Mouse (Mus musculus) forelimb bud, embryonic 11.5 days (tissue): ENCODE data around the gene Tas2r137.

Experiments used
- DNase-seq: peaks from one replicate; pipeline ENCODE4 v3.0.0-alpha.2; 2012; ENCODE audit warnings: low read depth, low spot score

Tas2r137 gene

DNA sequence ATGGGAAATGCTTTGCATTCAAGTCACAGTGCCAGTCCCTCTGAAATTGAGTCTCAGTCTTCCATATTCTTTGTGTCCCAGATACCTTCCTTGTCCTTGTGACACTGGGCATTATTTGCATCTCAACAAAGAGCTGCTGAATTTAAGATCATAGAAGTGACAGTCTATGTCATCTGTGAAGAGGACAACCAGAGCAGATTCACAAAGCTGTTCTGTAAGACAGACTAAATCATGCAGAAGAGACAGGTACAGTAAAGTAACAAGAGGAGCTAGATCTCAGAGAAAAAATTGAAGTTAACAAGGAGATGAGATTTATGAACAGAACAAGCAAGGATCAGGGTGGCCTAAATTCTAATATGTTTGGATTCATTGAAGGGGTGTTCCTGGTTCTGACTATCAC, at the start of gene Tas2r137:
Gene Tas2r137 (plus strand): TSS at position 301 of the 400 bp plus-strand sequence.
- no peak for DNase-seq

DNA sequence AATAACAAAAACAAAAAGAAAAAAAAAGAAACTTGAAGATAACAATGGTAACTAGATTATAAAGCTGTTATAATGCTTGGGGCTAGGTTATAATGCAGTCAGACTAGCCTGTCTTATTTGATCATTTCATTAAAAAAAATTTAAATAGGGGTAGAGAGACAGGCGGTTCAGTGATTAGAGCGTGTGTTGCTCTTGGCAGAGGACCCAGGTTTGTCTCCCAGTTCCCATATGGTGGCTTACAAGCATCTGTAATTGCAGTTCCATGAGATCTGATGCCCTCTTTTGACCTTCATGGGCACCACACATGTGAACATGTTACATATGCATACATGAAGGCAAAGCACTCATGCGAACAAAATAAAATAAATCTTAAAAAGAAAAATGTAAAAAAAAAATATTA, 49.8 kb upstream of the Tas2r137 start:
- DNase-seq, result no peak

DNA sequence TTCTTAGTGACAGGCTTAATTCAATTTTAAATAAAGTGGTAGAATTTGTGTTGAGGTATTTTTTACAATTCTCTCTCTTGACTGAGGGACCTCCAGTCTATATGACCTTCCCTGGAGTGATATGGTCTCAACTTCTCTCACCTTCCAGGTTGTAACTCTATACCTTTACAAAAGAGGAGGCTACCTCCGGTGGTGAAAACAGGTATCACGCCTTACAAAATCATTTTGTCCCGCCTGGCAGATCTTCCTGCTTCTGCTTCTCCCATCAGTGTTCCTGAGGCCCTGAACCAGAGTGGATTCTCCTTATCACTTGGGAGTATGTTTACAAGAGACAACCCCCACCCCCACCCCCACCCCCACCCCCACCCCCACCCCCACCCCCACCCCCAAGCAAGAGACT, 49.3 kb upstream of the Tas2r137 start:
- DNase-seq, result no peak

DNA sequence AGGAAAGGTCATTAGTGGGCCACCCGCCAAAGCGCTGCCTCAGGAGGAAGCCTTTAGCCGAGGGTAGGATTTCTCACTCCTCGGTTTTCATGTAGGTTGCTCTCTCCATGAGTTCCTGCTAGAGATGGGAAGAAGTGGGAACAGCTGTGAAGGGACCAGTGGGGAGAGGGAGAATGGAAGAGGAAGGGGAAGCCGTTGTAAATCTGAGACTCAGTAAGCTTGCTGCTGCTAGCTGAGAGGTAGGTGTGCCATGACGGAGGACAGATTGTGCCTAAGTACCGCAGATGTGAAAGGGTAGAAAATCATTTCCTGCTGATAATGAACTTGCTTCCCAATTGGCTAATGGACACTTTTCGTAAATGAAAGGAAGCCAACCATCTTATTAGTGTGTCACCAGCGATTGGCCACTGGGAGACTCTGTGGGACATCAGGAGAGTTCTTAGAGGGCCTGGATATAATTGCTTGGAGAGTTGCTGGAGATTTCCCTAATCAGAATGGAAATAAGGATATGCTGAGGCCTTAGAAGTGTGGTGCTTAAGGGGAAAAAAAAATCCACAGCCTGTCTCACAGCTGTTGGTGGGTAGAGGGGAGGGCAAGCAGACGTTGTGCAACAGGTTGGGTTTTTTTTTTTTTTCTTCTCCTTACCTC, 47.6 kb upstream of the Tas2r137 start:
- DNase-seq, result no peak

DNA sequence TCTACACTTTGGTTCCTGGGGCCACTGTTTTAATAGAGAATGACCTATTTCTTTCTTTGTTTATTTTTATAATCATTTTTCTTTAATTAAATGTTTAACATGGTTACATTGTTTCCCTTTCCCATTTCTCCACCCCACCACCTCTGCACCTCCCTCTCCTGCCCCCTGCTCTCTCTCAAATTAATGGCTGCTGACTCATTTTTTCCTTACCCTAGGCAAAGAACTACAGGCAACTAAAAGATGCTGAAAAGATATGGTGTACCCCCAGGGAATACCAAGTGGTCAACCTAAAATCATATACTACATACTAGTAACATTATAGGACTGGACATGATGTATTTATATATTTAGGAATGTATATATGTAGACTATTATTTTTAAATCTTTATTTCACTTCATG, 42.4 kb upstream of the Tas2r137 start:
- no peak for DNase-seq

DNA sequence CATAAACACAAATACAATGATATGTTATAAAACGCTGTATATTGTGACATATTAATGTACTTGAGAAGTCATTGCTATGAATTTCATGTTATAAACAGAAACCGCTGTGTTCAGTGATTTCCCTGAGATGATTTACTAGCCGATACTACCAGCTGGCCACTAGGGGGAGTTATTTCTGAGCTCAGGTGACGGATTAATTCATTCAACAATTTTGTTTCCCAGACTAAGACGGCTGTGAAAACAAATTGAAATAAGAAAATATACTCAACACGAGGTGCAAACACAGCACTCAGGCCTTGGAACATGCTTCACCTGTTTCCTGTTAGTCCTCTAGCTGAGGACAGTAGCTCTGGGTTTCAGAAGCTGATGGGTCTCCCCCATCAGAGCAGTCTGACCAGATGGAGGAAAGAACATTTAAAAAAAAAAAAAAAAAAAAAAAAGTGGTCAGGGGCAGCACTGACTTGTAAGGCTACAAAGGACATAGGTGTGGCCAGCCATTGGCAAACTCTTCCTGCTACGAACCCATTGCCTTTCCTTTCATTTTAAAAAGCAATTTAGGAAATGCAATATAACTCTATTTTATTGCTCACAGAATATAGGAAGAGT, 36.5 kb upstream of the Tas2r137 start:
- DNase-seq, result peak; percentile 23

DNA sequence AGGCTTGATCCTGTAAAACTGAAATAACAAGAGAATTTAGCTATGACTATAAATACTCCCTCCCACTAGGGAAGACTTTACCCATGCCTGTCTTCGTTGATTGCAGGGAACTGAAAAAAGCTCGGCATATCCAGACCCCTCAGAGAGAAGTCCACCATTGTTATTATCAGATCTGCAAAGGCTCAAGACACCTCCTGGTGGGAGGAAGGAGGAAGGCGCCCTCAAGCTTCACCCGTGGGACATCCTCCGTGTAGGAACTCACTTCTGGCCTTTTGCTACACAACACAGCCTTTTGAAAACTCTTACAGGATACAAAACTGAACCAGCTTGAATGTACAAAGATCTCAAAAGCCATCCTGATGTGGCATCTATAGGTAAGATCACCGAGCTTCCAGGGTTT, 25.3 kb upstream of the Tas2r137 start:
- no peak for DNase-seq

DNA sequence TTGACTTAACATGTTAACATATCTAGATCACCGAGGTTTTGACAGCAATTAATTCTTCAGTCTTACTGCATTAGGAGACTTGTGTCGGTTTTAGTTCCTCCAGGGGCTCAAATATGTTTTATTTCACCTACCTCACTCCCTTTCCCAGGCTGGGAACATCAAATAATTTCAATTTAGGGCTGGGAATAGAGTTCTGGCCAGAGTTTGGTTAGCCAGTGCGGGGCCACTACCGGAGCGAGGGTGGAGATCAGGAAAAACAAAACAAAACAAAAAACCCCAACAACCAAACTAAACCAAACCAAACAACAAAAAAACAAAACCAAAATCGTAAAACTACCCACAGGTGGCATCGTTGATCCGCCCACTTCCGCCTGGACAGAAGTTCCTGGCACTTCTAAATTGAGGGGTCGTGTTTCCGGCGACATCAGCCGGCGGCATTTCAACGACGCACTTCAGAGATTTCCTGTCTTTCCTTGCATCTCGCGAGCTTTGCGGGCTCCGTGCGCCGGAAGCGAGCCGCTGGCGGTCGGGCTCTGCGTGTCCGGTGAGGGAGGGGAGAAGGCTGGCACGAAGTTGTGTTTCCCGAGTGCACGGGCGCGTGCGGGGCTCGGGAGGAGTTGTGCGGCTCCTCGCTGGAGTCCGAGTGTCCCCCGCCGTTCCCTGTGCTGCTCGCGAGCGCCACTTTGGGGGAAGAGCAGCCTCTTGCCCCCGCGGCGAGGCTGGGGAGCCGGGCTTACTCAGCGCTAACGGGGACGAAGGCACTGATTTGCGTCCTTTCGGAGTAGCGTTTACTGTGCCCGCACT, 19.9 kb upstream of the Tas2r137 start, which contains the start of gene Ssbp1:
Gene Ssbp1 (plus strand): TSS at position 437 of the 804 bp plus-strand sequence.
- DNase-seq, result peak; percentile 97

DNA sequence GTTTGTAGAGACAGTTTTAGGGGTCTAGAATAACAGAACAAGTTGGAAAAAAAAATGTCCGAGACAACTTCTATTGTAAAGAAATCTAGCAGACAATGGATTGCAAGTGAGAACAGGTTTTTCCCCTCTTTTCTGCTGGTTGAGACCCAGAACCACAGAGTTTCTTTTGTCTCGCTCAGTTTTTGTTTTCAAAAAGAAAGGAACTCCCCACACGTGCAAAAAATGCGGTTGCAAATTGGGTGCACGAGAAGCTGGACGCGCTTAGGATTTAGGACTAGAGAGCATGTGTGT, 19.4 kb upstream of the Tas2r137 start:
- peak; percentile 27 for DNase-seq

DNA sequence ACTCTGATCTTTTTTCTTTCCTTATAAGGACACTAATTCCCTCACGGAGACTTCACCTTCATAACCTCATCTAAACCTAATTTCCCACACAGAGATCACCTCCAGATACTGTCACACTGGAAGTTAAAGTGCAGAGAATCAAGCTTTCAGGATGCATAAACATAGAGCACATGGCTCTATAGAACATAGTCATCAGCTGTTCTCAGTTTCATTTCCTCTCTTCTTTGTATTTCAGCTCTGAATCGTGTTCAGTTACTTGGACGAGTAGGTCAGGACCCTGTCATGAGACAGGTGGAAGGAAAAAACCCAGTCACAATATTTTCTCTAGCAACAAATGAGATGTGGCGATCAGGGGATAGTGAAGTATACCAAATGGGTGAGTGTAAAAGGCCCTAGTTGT, 14.9 kb upstream of the Tas2r137 start:
- no peak for DNase-seq

DNA sequence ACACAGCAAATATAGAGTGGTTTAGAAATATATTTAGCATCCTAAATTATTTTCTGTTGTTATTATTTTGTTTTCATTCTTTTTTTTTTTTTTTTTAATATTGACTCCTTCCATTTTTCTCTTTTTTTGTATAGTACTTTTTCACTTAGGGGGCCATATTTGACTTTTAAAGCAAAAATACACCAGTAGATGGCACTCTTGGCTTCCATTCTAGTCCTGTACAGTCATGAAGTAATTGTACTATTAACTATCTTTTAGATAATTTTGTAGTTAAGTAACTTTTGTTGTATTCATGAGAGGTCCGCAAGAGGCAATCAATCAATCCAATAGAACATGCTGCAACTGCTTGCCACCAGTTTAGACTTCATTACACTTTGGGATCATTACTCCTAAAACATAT, 11.3 kb upstream of the Tas2r137 start:
- no peak for DNase-seq

DNA sequence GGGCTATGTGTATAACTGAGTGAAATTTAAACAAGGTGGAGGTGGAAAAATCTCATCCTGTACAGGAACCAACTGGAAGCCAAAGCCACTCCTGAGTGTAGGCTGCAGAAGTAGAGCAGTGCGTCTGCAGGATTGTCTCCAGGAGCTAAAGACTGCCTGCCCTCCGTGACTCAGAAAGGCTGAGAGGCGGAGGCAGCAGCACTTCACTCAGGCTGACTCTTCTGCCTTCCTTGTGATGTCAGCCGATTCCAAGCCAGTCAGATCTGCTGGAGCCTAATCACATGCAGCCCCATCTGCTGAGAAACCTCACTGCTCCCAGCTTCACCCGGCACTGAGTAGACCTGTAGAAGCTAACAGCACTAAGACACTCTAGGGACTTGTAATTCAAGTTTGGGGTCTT, 8.7 kb upstream of the Tas2r137 start:
- no peak for DNase-seq

DNA sequence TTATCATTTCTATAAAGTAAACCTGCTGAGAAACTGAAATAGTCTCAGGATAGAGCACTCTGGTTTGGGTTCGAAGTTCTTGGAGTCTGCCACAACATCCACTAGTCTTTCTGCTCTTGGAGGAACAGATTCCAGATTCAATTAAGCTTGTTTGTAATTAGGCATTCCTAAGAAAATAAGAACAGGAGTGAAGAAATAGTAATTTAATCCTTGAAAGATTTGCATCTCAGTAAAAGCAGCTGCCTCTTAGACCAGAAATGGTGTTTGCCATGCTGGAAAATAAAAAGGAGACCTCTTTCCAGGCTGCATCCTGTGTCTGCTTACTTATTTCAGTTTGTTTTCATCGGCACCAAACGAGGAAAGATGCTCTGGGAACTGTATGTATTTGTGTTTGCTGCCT, 2.2 kb downstream of the Tas2r137 start, which contains the start of gene Tas2r108:
Gene Tas2r108 (plus strand): TSS at position 301 of the 400 bp plus-strand sequence.
- no peak for DNase-seq

DNA sequence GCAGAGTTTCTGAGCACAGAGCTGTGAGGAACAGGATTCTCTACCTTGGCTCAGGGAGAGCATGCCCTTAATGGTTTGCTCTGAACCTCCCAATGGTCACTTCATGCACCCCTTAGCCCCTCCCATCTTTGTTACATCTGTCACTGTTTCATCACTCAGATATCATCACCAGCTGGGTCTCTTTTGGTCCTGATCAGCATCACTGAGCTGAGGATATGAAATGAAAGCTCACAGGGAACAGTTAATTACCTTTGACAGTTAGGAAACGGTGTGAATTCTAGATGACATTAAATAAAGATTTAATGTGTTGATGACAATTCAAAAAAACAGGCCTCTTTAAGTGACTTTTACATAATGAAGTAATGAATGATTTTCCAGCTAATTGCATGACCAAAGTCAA, 28.4 kb downstream of the Tas2r137 start, which contains the start of gene Prss37:
Gene Prss37 (minus strand): TSS at position 101 of the 400 bp plus-strand sequence.
- no peak for DNase-seq
